Mouse (Mus musculus) adrenal gland, postnatal 10 days (tissue): ENCODE results near the gene Krba1. TPM values are rescaled to one million over a fixed set of nuclear protein-coding genes. Genes with fewer than 3 reads are reported as not detected.
A peak's percentile ranks its signal among the peaks of the same experiment; 100 is the strongest.

ENCODE experiments used
- DNase-seq: peaks from one replicate; pipeline ENCODE4 v3.0.0; 2021; ENCODE audit warnings: mixed read lengths
- microRNA-seq: library from miRNA; unstranded; fragments of <30 nt; microRNA quantifications from one replicate; pipeline ENCODE4 v1.2.0, GENCODE M21; 2021
- total RNA-seq, 2 experiments: library from RNA; stranded (reverse); gene quantifications; 2 replicates each; pipeline ENCODE4 v1.2.3; 2021

Gene Krba1
- total RNA-seq, 2 experiments from 2014 or later, result 20.9 to 38.5 TPM

DNA sequence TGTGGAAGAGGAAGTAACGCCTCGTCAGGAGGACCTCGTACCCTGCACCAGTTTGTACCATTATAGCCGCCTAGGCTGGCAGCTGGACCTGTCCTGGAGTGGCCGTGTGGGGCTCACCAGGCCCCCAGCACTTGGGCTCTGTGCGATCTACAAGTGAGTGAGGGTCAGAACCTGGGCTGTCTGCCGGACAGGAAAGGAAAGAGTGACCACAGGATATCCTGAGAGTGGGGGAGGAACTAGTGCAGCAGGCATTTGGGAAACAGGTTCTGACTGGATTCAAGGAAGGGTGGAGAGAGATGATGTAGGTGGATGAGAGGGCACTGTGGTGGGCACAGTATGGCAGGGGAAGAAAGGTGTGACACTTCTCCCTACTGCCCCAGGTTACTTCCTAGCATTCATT, 53.1 kb downstream of the Krba1 start:
- DNase-seq, result no peak

DNA sequence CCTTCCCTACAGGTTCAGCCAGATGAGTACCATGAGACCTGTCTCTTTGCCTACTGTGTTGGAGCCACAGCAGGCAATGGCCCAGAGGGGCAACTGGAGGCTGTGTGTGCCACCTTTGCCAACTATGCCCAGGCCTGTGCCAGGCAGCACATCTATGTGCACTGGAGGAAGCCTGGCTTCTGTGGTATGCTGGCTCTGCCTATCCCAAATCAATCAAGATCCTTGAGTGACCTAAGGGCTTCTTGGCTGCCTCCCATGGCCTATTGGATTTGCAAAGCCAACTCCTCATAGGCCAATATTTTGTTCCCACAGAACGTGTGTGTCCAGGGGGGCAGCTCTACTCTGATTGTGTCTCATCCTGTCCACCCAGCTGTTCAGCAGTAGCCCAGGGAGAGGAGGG, 56.8 kb downstream of the Krba1 start:
- no peak for DNase-seq

DNA sequence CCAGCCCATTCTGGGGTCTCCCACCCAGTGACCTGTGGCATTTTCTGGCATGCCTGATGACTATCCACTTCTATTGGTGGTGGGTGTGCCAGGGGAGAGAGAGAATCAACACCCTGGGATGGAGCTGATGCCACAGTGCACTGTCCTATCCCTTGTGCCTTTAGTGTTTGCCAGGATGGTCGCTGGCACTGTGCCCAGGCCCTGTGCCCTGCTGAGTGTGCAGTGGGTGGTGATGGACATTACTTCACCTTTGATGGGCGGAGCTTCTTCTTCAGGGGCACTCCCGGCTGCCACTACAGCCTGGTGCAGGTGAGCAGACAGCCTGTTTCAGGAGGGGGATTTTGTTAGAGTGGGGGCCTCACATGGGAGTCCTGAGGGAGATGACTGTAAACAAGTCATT, 57.4 kb downstream of the Krba1 start:
- DNase-seq, result peak; percentile 27

DNA sequence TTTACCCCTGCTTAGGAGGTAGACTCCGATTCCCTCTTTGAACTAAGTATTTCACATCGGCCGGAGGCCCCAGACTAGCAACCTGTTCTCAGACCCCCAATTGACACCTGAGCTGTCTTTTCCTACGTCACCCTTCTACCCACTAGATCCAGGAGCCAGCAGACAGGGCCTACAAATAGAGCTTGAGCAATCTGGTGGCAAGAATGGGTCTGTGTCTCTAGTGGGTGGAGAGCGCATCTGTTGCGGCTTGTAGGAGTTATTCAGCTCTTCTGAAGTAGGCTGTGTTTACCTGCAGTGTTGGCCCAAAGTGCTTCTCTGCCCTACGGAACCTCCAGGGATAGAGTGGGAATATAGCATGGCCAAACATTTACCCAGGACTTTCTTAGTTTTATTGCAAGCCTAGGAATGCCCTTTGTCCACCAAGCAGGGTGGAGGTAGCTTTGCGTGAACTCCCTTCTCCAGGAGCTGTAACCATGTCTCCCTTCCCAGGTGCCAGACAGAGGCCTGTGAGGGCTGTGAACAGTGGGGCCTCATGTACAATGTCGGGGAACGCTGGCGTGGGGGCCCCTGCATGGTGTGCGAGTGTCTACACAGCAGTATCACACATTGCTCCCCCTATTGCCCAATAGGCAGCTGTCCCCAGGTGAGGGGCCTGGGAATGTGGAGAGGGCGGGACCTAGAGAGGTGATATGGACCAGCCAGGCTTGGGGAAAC, 69.7 kb downstream of the Krba1 start:
- DNase-seq, result no peak

DNA sequence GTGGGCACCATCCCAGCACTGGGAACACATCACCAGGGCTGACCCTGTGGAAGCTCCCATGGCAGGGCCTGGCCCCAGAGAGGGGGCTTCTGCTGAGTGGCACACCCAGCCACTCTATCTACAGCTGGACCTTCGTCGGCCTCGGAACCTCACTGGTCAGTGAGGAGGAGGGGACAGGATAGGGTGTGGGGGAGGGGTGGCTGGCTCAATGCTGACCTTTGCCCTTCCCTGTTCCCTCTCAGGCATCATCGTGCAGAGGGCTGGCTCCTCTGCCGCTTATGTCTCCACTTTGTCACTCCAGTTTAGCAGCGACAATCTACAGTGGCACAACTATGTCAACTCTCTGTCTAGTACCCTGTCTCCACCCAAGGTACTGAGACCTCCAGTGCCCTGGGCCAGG, 71.3 kb downstream of the Krba1 start:
- DNase-seq, result no peak

DNA sequence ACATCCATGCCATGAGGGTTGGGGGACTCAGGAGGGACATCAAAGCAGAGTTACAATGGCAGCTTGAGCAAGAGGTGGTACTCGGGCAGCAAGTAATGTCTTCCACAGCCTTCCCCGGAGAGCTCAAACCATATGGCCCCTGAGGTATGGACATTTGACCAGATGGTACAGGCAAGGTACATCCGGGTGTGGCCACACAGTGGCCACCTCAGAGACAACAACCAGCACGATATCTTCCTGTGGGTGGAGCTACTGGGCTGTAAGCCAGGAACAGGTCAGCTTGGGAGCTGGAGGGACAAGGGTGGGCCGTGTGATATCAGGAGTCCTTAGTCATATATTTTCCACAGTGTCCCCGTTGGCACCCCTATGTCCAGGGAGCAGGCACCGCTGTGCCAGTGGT, 72.1 kb downstream of the Krba1 start:
- no peak for DNase-seq

Small RNA genes within 50 kb of the gene (microRNA-seq; reads per million reads assigned to microRNA genes)
- gene Gm24325, result not detected

Other genes starting within 250 kb of the Krba1 start
- gene Zfp467, start 50.2 kb downstream of the Krba1 start, total RNA-seq, result 10 to 100 TPM; 33.2 to 50.2 TPM
- gene Sspo, start 52.6 kb downstream of the Krba1 start, total RNA-seq, result 1 to 10 TPM; 1.5 to 2.9 TPM
- gene Atp6v0e2, start 142.0 kb downstream of the Krba1 start, total RNA-seq, result 10 to 100 TPM; 35.9 to 42.8 TPM
- 10 to 100 TPM; 25.1 to 27.3 TPM for gene Lrrc61, start 159.2 kb downstream of the Krba1 start, total RNA-seq
- gene Rarres2, start 177.2 kb downstream of the Krba1 start, total RNA-seq, result 100 to 1,000 TPM; 198 to 328 TPM
- not detected for gene Gm45021, start 194.0 kb downstream of the Krba1 start, total RNA-seq
- gene Repin1, start 198.3 kb downstream of the Krba1 start, total RNA-seq, result 10 to 100 TPM; 37.6 to 42.0 TPM
- gene Gm44965, start 198.4 kb downstream of the Krba1 start, total RNA-seq, result 1 to 10 TPM in 1 of 2 experiments, not detected in 1; 1.3 TPM
- 1 to 10 TPM; 6.1 to 6.2 TPM for gene Zfp775, start 206.5 kb downstream of the Krba1 start, total RNA-seq
- 1 to 10 TPM; 1.7 to 3.6 TPM for gene AI854703, start 231.2 kb downstream of the Krba1 start, total RNA-seq